Mouse (Mus musculus) liver, embryonic 16.5 days (tissue): Measurements from ENCODE around the gene Sox5. TPM values are rescaled to one million over a fixed set of nuclear protein-coding genes. Genes with fewer than 3 reads are reported as not detected.

Experiments used
- ATAC-seq: fragments of 200-750 bp; cut with Nextera tagmentation; 2 replicates; pipeline ENCODE4 v1.8.0; 2017; ENCODE audit warnings: low read depth, mild to moderate bottlenecking, moderate number of reproducible peaks, moderate library complexity
- H3K27ac ChIP-seq: fragments of 300-500 bp; sonication (generic); 2 replicates; pipeline ENCODE4 v1.5.1; 2014; ENCODE audit warnings: mild to moderate bottlenecking, low read length
- H3K27me3 ChIP-seq: fragments of 300-500 bp; sonication (generic); 2 replicates; pipeline ENCODE4 v1.6.1; 2014; ENCODE audit warnings: low read depth, low read length, mixed read lengths; ENCODE audit not compliant: control insufficient read depth, insufficient read depth
- H3K36me3 ChIP-seq: fragments of 300-500 bp; sonication (generic); 2 replicates; pipeline ENCODE4 v1.6.1; 2014; ENCODE audit warnings: mild to moderate bottlenecking; ENCODE audit not compliant: control insufficient read depth, insufficient read depth
- H3K4me1 ChIP-seq: fragments of 300-500 bp; sonication (generic); 2 replicates; pipeline ENCODE4 v1.6.1; 2014; ENCODE audit warnings: low read depth, low read length, mixed read lengths; ENCODE audit not compliant: control insufficient read depth
- H3K4me2 ChIP-seq: fragments of 300-500 bp; sonication (generic); 2 replicates; pipeline ENCODE4 v1.6.1; 2014; ENCODE audit warnings: low read depth, low read length, mixed read lengths
- H3K4me3 ChIP-seq: fragments of 300-500 bp; sonication (generic); 2 replicates; pipeline ENCODE4 v1.5.1; 2014; ENCODE audit warnings: low read depth, mild to moderate bottlenecking, low read length
- H3K9ac ChIP-seq: fragments of 300-500 bp; sonication (generic); 2 replicates; pipeline ENCODE4 v1.6.1; 2014; ENCODE audit warnings: low read depth, low read length
- H3K9me3 ChIP-seq: fragments of 300-500 bp; sonication (generic); replicated peaks from 2 replicates; pipeline ENCODE4 v1.6.1; 2016; ENCODE audit warnings: low read length; ENCODE audit not compliant: control insufficient read depth
- WGBS: fragments of 180-500 bp; shearing (Covaris S2); extraction: QIAGEN DNeasy Blood & Tissue Kit; methylation state at CpG from one replicate; pipeline ENCODE4 v1.1.7; 2014; ENCODE audit not compliant: insufficient replicate concordance; 5-methylcytosine and 5-hydroxymethylcytosine counted together
- polyA plus RNA-seq: library from polyadenylated mRNA; unstranded; fragments of >200 nt; fragmentation: Nextera tagmentation; extraction: Ambion mirVana; gene quantifications from 2 replicates; pipeline ENCODE4 v1.2.1, GENCODE M21; 2015

The Sox5 gene
- polyA plus RNA-seq, 1 experiment from 2014 or later: 7.5 TPM

- 42% methylated on average over 1 of the region's 1 CpGs for WGBS
- no peak overlapping the region for H3K4me2 ChIP-seq
- no peaks in the 10 kb centered on the region for H3K9me3 ChIP-seq
- H3K27me3 ChIP-seq: no peaks in the 10 kb centered on the region
- H3K36me3 ChIP-seq: no peaks in the 10 kb centered on the region
- no peak overlapping the region for H3K9ac ChIP-seq
- H3K4me1 ChIP-seq: no peaks in the 10 kb centered on the region
- ATAC-seq: no peak
- no peak overlapping the region for H3K4me3 ChIP-seq
- no peak overlapping the region for H3K27ac ChIP-seq
Observed at GRCm38 (mm10) chr6:144119961-144120360, 661.8 kb downstream of the Sox5 start.

- Histone ChIP-seq H3K27me3 (no peaks in the 10 kb centered on the region), H3K36me3 (no peaks in the 10 kb centered on the region), H3K4me2 (no peak overlapping the region), H3K27ac (no peak overlapping the region), H3K4me1 (no peaks in the 10 kb centered on the region), H3K9me3 (no peaks in the 10 kb centered on the region), H3K9ac (no peak overlapping the region), H3K4me3 (no peak overlapping the region)
- ATAC-seq: no peak
- 58% methylated on average over 6 of the region's 6 CpGs for WGBS
Observed at GRCm38 (mm10) chr6:144116646-144117045, 665.1 kb downstream of the Sox5 start.

GRCm38 (mm10) chr6:144111561-144111960 is 670.2 kb downstream of the Sox5 start:
- no peaks in the 10 kb centered on the region for H3K9me3 ChIP-seq

GRCm38 (mm10) chr6:144106848-144107247 is 674.9 kb downstream of the Sox5 start:
- 69% methylated on average over 10 of the region's 10 CpGs for WGBS
- no peak for ATAC-seq

More at GRCm38 (mm10) chr6:144111561-144111960, 670.2 kb downstream of the Sox5 start:
- Histone ChIP-seq H3K27me3 (no peaks in the 10 kb centered on the region), H3K27ac (no peak overlapping the region), H3K9ac (no peak overlapping the region), H3K4me3 (no peak overlapping the region), H3K4me1 (no peaks in the 10 kb centered on the region), H3K36me3 (no peaks in the 10 kb centered on the region), H3K4me2 (no peak overlapping the region)
- no peak for ATAC-seq
- 75% methylated on average over 6 of the region's 6 CpGs for WGBS

GRCm38 (mm10) chr6:144105645-144106044 is 676.1 kb downstream of the Sox5 start:
- 74% methylated on average over 12 of the region's 12 CpGs for WGBS
- H3K27ac ChIP-seq: no peak overlapping the region
- no peak overlapping the region for H3K4me3 ChIP-seq
- H3K9ac ChIP-seq: no peak overlapping the region
- no peaks in the 10 kb centered on the region for H3K36me3 ChIP-seq
- H3K4me1 ChIP-seq: no peaks in the 10 kb centered on the region
- H3K9me3 ChIP-seq: no peaks in the 10 kb centered on the region
- H3K27me3 ChIP-seq: no peaks in the 10 kb centered on the region
- no peak overlapping the region for H3K4me2 ChIP-seq
- no peak for ATAC-seq

More at GRCm38 (mm10) chr6:144106848-144107247, 674.9 kb downstream of the Sox5 start:
- no peak overlapping the region for H3K9ac ChIP-seq
- no peaks in the 10 kb centered on the region for H3K9me3 ChIP-seq
- no peaks in the 10 kb centered on the region for H3K27me3 ChIP-seq
- no peaks in the 10 kb centered on the region for H3K4me1 ChIP-seq
- no peak overlapping the region for H3K4me2 ChIP-seq
- no peaks in the 10 kb centered on the region for H3K36me3 ChIP-seq
- H3K27ac ChIP-seq: no peak overlapping the region
- no peak overlapping the region for H3K4me3 ChIP-seq

GRCm38 (mm10) chr6:144103612-144104011 is 678.2 kb downstream of the Sox5 start:
- no peak overlapping the region for H3K4me2 ChIP-seq
- H3K9ac ChIP-seq: no peak overlapping the region
- no peak overlapping the region for H3K27ac ChIP-seq
- no peak overlapping the region for H3K4me3 ChIP-seq
- no peaks in the 10 kb centered on the region for H3K9me3 ChIP-seq
- no peak for ATAC-seq
- no peaks in the 10 kb centered on the region for H3K27me3 ChIP-seq
- 81% methylated on average over 6 of the region's 6 CpGs for WGBS
- H3K4me1 ChIP-seq: no peaks in the 10 kb centered on the region
- no peaks in the 10 kb centered on the region for H3K36me3 ChIP-seq

- Histone ChIP-seq H3K27ac (no peak overlapping the region), H3K36me3 (no peaks in the 10 kb centered on the region), H3K4me2 (no peak overlapping the region), H3K27me3 (no peaks in the 10 kb centered on the region), H3K4me1 (no peaks in the 10 kb centered on the region), H3K9me3 (no peaks in the 10 kb centered on the region), H3K9ac (no peak overlapping the region), H3K4me3 (no peak overlapping the region)
- WGBS: 38% methylated on average over 1 of the region's 1 CpGs
- ATAC-seq: no peak
Observed at GRCm38 (mm10) chr6:144100852-144101251, 680.9 kb downstream of the Sox5 start.

GRCm38 (mm10) chr6:144098119-144098518 is 683.7 kb downstream of the Sox5 start:
- H3K9ac ChIP-seq: no peak overlapping the region
- H3K4me3 ChIP-seq: no peak overlapping the region
- H3K27me3 ChIP-seq: no peaks in the 10 kb centered on the region
- no peak for ATAC-seq
- WGBS: 27% methylated on average over 9 of the region's 9 CpGs
- no peaks in the 10 kb centered on the region for H3K9me3 ChIP-seq
- no peaks in the 10 kb centered on the region for H3K36me3 ChIP-seq
- no peaks in the 10 kb centered on the region for H3K4me1 ChIP-seq
- H3K4me2 ChIP-seq: no peak overlapping the region
- no peak overlapping the region for H3K27ac ChIP-seq

GRCm38 (mm10) chr6:144088256-144088655 is 693.5 kb downstream of the Sox5 start:
- H3K27ac ChIP-seq: no peak overlapping the region
- no peaks in the 10 kb centered on the region for H3K9me3 ChIP-seq
- H3K9ac ChIP-seq: no peak overlapping the region
- no peaks in the 10 kb centered on the region for H3K36me3 ChIP-seq
- no peak for ATAC-seq
- 54% methylated on average over 3 of the region's 3 CpGs for WGBS
- no peaks in the 10 kb centered on the region for H3K4me1 ChIP-seq
- no peak overlapping the region for H3K4me3 ChIP-seq
- H3K27me3 ChIP-seq: no peaks in the 10 kb centered on the region
- H3K4me2 ChIP-seq: no peak overlapping the region
